8 mouse cellular contexts compared by ENCODE assay signal in genomic region chr11:60208712-60209111, GRCm38 (mm10). TPM values are rescaled to one million over a fixed set of nuclear protein-coding genes. Genes with fewer than 3 reads are reported as not detected.
DNase-seq lines count a peak whose midpoint lies in the region; ATAC-seq and TF ChIP-seq lines count a peak whose summit lies in the region.

No protein-coding gene starts in this region.

- no peak for TF ChIP-seq EP300 in CH12.LX (IDR thresholded peaks at IDR 0.05; ENCODE audit: low read length)

- WGBS in heart, embryonic 10.5 days: 53% methylated on average over 4 of the region's 4 CpGs
- 40% methylated on average over 4 of the region's 4 CpGs for WGBS in forebrain, embryonic 13.5 days
- 51% methylated on average over 4 of the region's 4 CpGs for WGBS in liver, embryonic 13.5 days (ENCODE audit: insufficient replicate concordance)

- peak overlapping the region; percentile 87; the same call in 1 of the 2 replicates for H3K9ac ChIP-seq in CH12.LX (ENCODE audit: insufficient read depth, low read depth)
- H3K9ac ChIP-seq in forebrain, embryonic 13.5 days: peak overlapping the region; percentile 69
- H3K9ac ChIP-seq in liver, embryonic 13.5 days: peak overlapping the region; percentile 77

- intact Hi-C loops in heart, postnatal 14 days (cut with DNase I): no loop called here

- in situ Hi-C loops in CH12.LX (cut with MboI; ENCODE audit: low pct_ligation_motif_present, low pct_unique_long_range_greater_than_20kb, low sequenced_read_pairs): no loop called here

- no peak for ATAC-seq in forebrain, embryonic 13.5 days
- no peak for ATAC-seq in liver, embryonic 13.5 days (ENCODE audit: low read depth)
- ATAC-seq in erythroid progenitor cell, adult 5-6 weeks (replicated peaks; ENCODE audit: low FRiP score, poor library complexity, severe bottlenecking): no peak

- DNase-seq in heart, embryonic 10.5 days (ENCODE audit: low spot score): no peak
- no peak for DNase-seq in heart, postnatal 14 days
- DNase-seq in CH12.LX (ENCODE audit: extremely low read depth): no peak
- no peak for DNase-seq in liver, embryonic 13.5 days
- DNase-seq in gastrocnemius, postnatal 10 days: no peak
- DNase-seq in layer of hippocampus, adult 9-11 months: no peak

- H3K4me1 ChIP-seq in heart, embryonic 10.5 days: peaks cover 89% of the 10 kb centered on the region
- peaks cover 28 to 66% of the 10 kb centered on the region in 2 experiments for H3K4me1 ChIP-seq in CH12.LX (ENCODE audit: control insufficient read depth in 1 of 2, insufficient read depth in 2 of 2)
- peaks cover 72% of the 10 kb centered on the region for H3K4me1 ChIP-seq in forebrain, embryonic 13.5 days
- H3K4me1 ChIP-seq in liver, embryonic 13.5 days (replicated peaks): peaks cover 87% of the 10 kb centered on the region

- no peaks in the 10 kb centered on the region for H3K9me3 ChIP-seq in heart, embryonic 10.5 days
- no peaks in the 10 kb centered on the region for H3K9me3 ChIP-seq in CH12.LX (replicated peaks; ENCODE audit: low read length)
- H3K9me3 ChIP-seq in forebrain, embryonic 13.5 days (replicated peaks): no peaks in the 10 kb centered on the region
- no peaks in the 10 kb centered on the region for H3K9me3 ChIP-seq in liver, embryonic 13.5 days (replicated peaks)

- H3K4me2 ChIP-seq in CH12.LX (ENCODE audit: insufficient read depth, low read depth, poor library complexity, severe bottlenecking): peak overlapping the region; percentile 89
- peak overlapping the region; percentile 68 for H3K4me2 ChIP-seq in forebrain, embryonic 13.5 days
- peak overlapping the region; percentile 92 for H3K4me2 ChIP-seq in liver, embryonic 13.5 days

- dilution Hi-C loops in CH12.LX (cut with MboI; ENCODE audit: extremely low pct_ligation_motif_present, extremely low pct_unique_long_range_greater_than_20kb, low sequenced_read_pairs): no loop called here

- H3K27me3 ChIP-seq in heart, embryonic 10.5 days (ENCODE audit: insufficient read depth, poor library complexity, severe bottlenecking): no peaks in the 10 kb centered on the region
- H3K27me3 ChIP-seq in CH12.LX (replicated peaks): no peaks in the 10 kb centered on the region
- no peaks in the 10 kb centered on the region for H3K27me3 ChIP-seq in forebrain, embryonic 13.5 days
- no peaks in the 10 kb centered on the region for H3K27me3 ChIP-seq in liver, embryonic 13.5 days

- peak overlapping the region; percentile 88 for H3K27ac ChIP-seq in heart, embryonic 10.5 days
- H3K27ac ChIP-seq in CH12.LX (ENCODE audit: insufficient read depth, low read depth): 0 out of 2 replicates have a peak overlapping the region, but pooled peaks have one; percentile 7
- peak overlapping the region; percentile 94 for H3K27ac ChIP-seq in forebrain, embryonic 13.5 days
- peak overlapping the region; percentile 79 for H3K27ac ChIP-seq in liver, embryonic 13.5 days

- no peak for TF ChIP-seq POLR2A in CH12.LX (IDR thresholded peaks at IDR 0.05; ENCODE audit: low read depth, low read length)

- H3K36me3 ChIP-seq in heart, embryonic 10.5 days: peaks cover 37% of the 10 kb centered on the region
- H3K36me3 ChIP-seq in CH12.LX (replicated peaks in 1 of 2; ENCODE audit: control insufficient read depth in 1 of 2, insufficient read depth in 1 of 2, low read length in 1 of 2): peaks cover 38 to 75% of the 10 kb centered on the region in 2 experiments
- H3K36me3 ChIP-seq in forebrain, embryonic 13.5 days (ENCODE audit: poor library complexity, severe bottlenecking): peaks cover 37% of the 10 kb centered on the region
- H3K36me3 ChIP-seq in liver, embryonic 13.5 days: peaks cover 42% of the 10 kb centered on the region

- TF ChIP-seq RAD21 in CH12.LX (IDR thresholded peaks at IDR 0.05; ENCODE audit: low read depth, low read length): no peak

- peaks cover 43% of the 10 kb centered on the region for H3K79me2 ChIP-seq in CH12.LX (replicated peaks; ENCODE audit: control insufficient read depth, extremely low read depth, insufficient read depth, poor library complexity, severe bottlenecking)

- peak overlapping the region; percentile 61 for H3K4me3 ChIP-seq in heart, embryonic 10.5 days
- peak overlapping the region in 2 of 3 experiments; percentile 56 to 62 for H3K4me3 ChIP-seq in CH12.LX (replicated peaks in 1 of 3; ENCODE audit: low read depth in 2 of 3, low read length in 2 of 3, poor library complexity in 1 of 3)
- H3K4me3 ChIP-seq in forebrain, embryonic 13.5 days: peak overlapping the region; percentile 44
- H3K4me3 ChIP-seq in liver, embryonic 13.5 days (replicated peaks): peak overlapping the region; percentile 65

- TF ChIP-seq CTCF in CH12.LX (conservative IDR thresholded peaks at IDR 0.05 in 1 of 2, IDR thresholded peaks at IDR 0.05 in 1 of 2; ENCODE audit: low read depth in 2 of 2, low read length in 2 of 2): no peak

TF ChIP-seq in CH12.LX, 34 proteins besides CTCF, POLR2A, EP300 and RAD21:
- TF ChIP-seq POLR2AphosphoS2 (IDR thresholded peaks at IDR 0.05; ENCODE audit: low read depth, low read length): no peak
- no peak for TF ChIP-seq CHD2 (IDR thresholded peaks at IDR 0.05; ENCODE audit: low read length)
- TF ChIP-seq CHD1 (IDR thresholded peaks at IDR 0.05; ENCODE audit: low read depth, low read length): no peak
- TF ChIP-seq KAT2A (IDR thresholded peaks at IDR 0.05; ENCODE audit: insufficient replicate concordance, low read length): no peak
- TF ChIP-seq GABPA (IDR thresholded peaks at IDR 0.05; ENCODE audit: insufficient replicate concordance, low read depth, low read length): no peak
- TF ChIP-seq USF2 (conservative IDR thresholded peaks at IDR 0.05; ENCODE audit: low read depth, low read length): no peak

RNA-seq across cellular contexts. Expression of gene Srebf1, which starts 13.7 kb away (rescaled TPM):
- polyA plus RNA-seq in heart, embryonic 10.5 days (2016; fragmentation: Nextera tagmentation; extraction: Ambion mirVana): 38.2 and 40.3 TPM in 2 replicates
- total RNA-seq in heart, postnatal 14 days (2021): 10 to 100 TPM; 29.0 to 32.0 TPM
- total RNA-seq in CH12.LX (2012; rRNA removed): 126 and 129 TPM in 2 replicates
- total RNA-seq in CH12.LX (2014; rRNA removed): 68.7 and 69.8 TPM in 2 replicates
- polyA plus RNA-seq in CH12.LX (2012; ENCODE audit: insufficient read length, low read depth): 120 and 142 TPM in 2 replicates
- polyA plus RNA-seq in forebrain, embryonic 13.5 days (2015; fragmentation: Nextera tagmentation; extraction: Ambion mirVana): 52.1 and 56.7 TPM in 2 replicates
- 42.2 and 44.1 TPM in 2 replicates for polyA plus RNA-seq in liver, embryonic 13.5 days (2015; fragmentation: Nextera tagmentation; extraction: Ambion mirVana)
- total RNA-seq in erythroid progenitor cell, adult 5-6 weeks (2015; ENCODE audit: low replicate concordance): 6.3 and 10.8 TPM in 2 replicates
- total RNA-seq in erythroid progenitor cell, adult 5-6 weeks (2017; ENCODE audit: low replicate concordance): 10.7 and 34.9 TPM in 2 replicates
- total RNA-seq in gastrocnemius, postnatal 10 days (2021): 10 to 100 TPM; 24.2 to 29.1 TPM

Comparison
In these comparisons a context has a peak if more than half of its experiments do, and no peak if none do; other contexts are left out.
1. H3K27ac ChIP-seq: peak in every context shown above with its lines; median percentile 94 in forebrain, embryonic 13.5 days; 88 in heart, embryonic 10.5 days; 79 in liver, embryonic 13.5 days; 7 in CH12.LX.